Mouse (Mus musculus): ENCODE measurements around the gene Wdcp. TPM values are rescaled to one million over a fixed set of nuclear protein-coding genes. Genes with fewer than 3 reads are reported as not detected.

Gene Wdcp
- polyA plus RNA-seq, 1 experiment from 2014 or later: 14.6 TPM

DNA sequence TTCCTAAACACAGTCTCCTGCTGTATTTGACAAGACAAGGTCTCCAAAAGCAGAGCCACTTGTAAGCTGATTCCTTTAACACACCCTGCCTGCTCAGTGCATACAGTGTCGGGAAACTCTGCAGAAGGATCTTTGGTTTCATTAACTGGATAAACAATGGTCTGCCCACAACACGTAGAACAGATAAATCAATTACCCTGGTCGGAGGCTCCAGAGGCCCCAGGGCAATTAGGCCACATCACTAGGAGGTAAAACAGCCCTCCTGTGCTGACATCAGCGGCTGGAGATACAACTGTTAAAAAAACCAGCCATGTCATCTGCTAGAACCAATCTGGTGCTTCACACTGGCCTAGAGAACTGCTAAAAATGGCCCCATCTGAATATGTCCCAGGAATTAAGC lies 6.1 kb upstream of the Wdcp start:
- Histone ChIP-seq H3K4me1 (ENCODE audit: control insufficient read depth, insufficient read depth, low read depth, low read length) (peaks cover 7% of the 10 kb centered on the region), H3K27me3 (replicated peaks; ENCODE audit: control insufficient read depth, insufficient read depth, low read length) (no peaks in the 10 kb centered on the region), H3K9me3 (ENCODE audit: control insufficient read depth, low read length) (no peaks in the 10 kb centered on the region), H3K4me3 (ENCODE audit: low read length) (no peak overlapping the region), H3K4me2 (ENCODE audit: low read length) (no peak overlapping the region), H3K36me3 (ENCODE audit: control insufficient read depth, insufficient read depth, low read length) (peaks cover 7% of the 10 kb centered on the region), H3K27ac (ENCODE audit: low read depth, low read length) (no peak overlapping the region), H3K9ac (ENCODE audit: low read depth, low read length) (no peak overlapping the region)
- WGBS: 56% methylated on average over 4 of the region's 4 CpGs
- ATAC-seq: no peak

- Histone ChIP-seq H3K36me3 (ENCODE audit: control insufficient read depth, insufficient read depth, low read length) (no peaks in the 10 kb centered on the region), H3K4me2 (ENCODE audit: low read length) (peak overlapping the region; percentile 93), H3K4me3 (ENCODE audit: low read length) (peak overlapping the region; percentile 92; the same call in 1 of the 2 replicates), H3K27ac (ENCODE audit: low read depth, low read length) (no peak overlapping the region), H3K4me1 (ENCODE audit: control insufficient read depth, insufficient read depth, low read depth, low read length) (peaks cover 15% of the 10 kb centered on the region), H3K27me3 (replicated peaks; ENCODE audit: control insufficient read depth, insufficient read depth, low read length) (no peaks in the 10 kb centered on the region), H3K9me3 (ENCODE audit: control insufficient read depth, low read length) (no peaks in the 10 kb centered on the region), H3K9ac (ENCODE audit: low read depth, low read length) (no peak overlapping the region)
- ATAC-seq: no peak
- WGBS: 63% methylated on average over 6 of the region's 6 CpGs
Observed at GRCm38 (mm10) chr12:4840010-4840409, 3.1 kb upstream of the Wdcp start.

GRCm38 (mm10) chr12:4840741-4841140 lies 2.4 kb upstream of the Wdcp start:
- peak overlapping the region; percentile 93 for H3K4me2 ChIP-seq (ENCODE audit: low read length)
- H3K9me3 ChIP-seq (ENCODE audit: control insufficient read depth, low read length): no peaks in the 10 kb centered on the region
- no peak overlapping the region for H3K27ac ChIP-seq (ENCODE audit: low read depth, low read length)
- H3K27me3 ChIP-seq (replicated peaks; ENCODE audit: control insufficient read depth, insufficient read depth, low read length): no peaks in the 10 kb centered on the region
- peak; percentile 10; the same call in 1 of the 2 replicates for ATAC-seq
- peak overlapping the region; percentile 92 for H3K4me3 ChIP-seq (ENCODE audit: low read length)
- H3K36me3 ChIP-seq (ENCODE audit: control insufficient read depth, insufficient read depth, low read length): no peaks in the 10 kb centered on the region
- WGBS: 1% methylated on average over 11 of the region's 11 CpGs
- peak overlapping the region; percentile 89 for H3K9ac ChIP-seq (ENCODE audit: low read depth, low read length)
- H3K4me1 ChIP-seq (ENCODE audit: control insufficient read depth, insufficient read depth, low read depth, low read length): peaks cover 15% of the 10 kb centered on the region

DNA sequence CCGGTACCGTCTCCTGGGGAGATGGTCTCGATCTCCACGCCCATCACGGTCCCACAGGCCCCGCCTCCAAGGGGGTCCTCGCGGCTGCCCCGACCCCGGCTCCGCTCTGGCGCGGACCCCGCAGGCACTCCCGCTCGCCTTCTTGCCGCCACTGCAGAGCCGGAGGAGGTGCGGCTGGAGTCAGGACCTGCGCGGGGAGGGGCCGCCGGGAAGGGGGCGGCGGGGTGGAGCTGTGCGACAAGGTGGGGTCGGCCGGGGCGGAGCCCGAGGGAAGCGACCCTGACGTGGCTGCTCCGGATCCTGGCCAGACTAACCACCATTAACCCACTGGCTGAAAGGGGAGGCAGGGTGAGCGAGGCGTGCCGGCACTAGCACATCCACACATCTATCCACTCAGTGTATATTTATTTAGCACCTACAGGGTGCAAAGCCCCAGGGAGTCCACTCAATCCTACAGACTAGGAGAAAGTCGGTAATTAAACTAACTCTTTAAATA lies 1.7 kb upstream of the Wdcp start, which contains the start of gene Fkbp1b:
Gene Fkbp1b (minus strand): TSS at position 200 of the 496 bp plus-strand sequence.
- Histone ChIP-seq H3K4me2 (ENCODE audit: low read length) (peak within 1 kb of the TSS; percentile 93), H3K4me1 (ENCODE audit: control insufficient read depth, insufficient read depth, low read depth, low read length) (peaks cover 15% of the 10 kb centered on the region), H3K9me3 (ENCODE audit: control insufficient read depth, low read length) (no peaks in the 10 kb centered on the region), H3K4me3 (ENCODE audit: low read length) (peak within 1 kb of the TSS; percentile 92), H3K27ac (ENCODE audit: low read depth, low read length) (peak within 1 kb of the TSS; percentile 54; the same call in 1 of the 2 replicates), H3K9ac (ENCODE audit: low read depth, low read length) (peak within 1 kb of the TSS; percentile 89), H3K27me3 (replicated peaks; ENCODE audit: control insufficient read depth, insufficient read depth, low read length) (no peaks in the 10 kb centered on the region), H3K36me3 (ENCODE audit: control insufficient read depth, insufficient read depth, low read length) (no peaks in the 10 kb centered on the region)
- ATAC-seq: peak; percentile 63
- under 1% methylated on average over 37 of the region's 37 CpGs for WGBS

DNA sequence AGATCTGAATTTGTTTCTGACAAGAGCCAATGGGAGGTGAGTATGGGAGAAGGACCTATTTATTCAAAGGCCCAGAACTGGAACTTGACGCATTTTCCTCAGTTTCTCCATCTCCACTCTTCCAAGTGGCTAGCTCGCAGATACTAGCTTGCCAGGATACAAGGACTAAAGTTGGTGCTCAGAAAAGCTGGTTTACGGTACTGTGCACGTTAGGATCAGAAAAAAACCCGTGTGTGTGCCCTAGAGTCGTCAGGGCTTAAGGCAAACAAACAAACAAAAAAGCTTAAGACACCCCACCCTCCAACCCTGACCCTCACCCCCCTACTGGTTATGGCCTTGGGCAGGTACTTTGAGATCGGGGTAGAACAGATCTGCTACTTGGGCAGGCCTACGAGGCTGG lies 647 bp upstream of the Wdcp start:
- Histone ChIP-seq H3K4me1 (ENCODE audit: control insufficient read depth, insufficient read depth, low read depth, low read length) (peaks cover 15% of the 10 kb centered on the region), H3K27ac (ENCODE audit: low read depth, low read length) (no peak overlapping the region), H3K9ac (ENCODE audit: low read depth, low read length) (no peak overlapping the region), H3K36me3 (ENCODE audit: control insufficient read depth, insufficient read depth, low read length) (no peaks in the 10 kb centered on the region), H3K4me2 (ENCODE audit: low read length) (no peak overlapping the region), H3K9me3 (ENCODE audit: control insufficient read depth, low read length) (no peaks in the 10 kb centered on the region), H3K4me3 (ENCODE audit: low read length) (no peak overlapping the region), H3K27me3 (replicated peaks; ENCODE audit: control insufficient read depth, insufficient read depth, low read length) (no peaks in the 10 kb centered on the region)
- no peak for ATAC-seq
- WGBS: 89% methylated on average over 8 of the region's 8 CpGs

GRCm38 (mm10) chr12:4843741-4844140 lies 638 bp downstream of the Wdcp start:
- H3K27ac ChIP-seq (ENCODE audit: low read depth, low read length): no peak overlapping the region; the same call in 1 of the 2 replicates
- no peaks in the 10 kb centered on the region for H3K36me3 ChIP-seq (ENCODE audit: control insufficient read depth, insufficient read depth, low read length)
- ATAC-seq: peak; percentile 7
- H3K9me3 ChIP-seq (ENCODE audit: control insufficient read depth, low read length): no peaks in the 10 kb centered on the region
- WGBS: 0% methylated on average over 12 of the region's 12 CpGs
- peak overlapping the region; percentile 75 for H3K4me2 ChIP-seq (ENCODE audit: low read length)
- peak overlapping the region; percentile 52 for H3K9ac ChIP-seq (ENCODE audit: low read depth, low read length)
- peaks cover 15% of the 10 kb centered on the region for H3K4me1 ChIP-seq (ENCODE audit: control insufficient read depth, insufficient read depth, low read depth, low read length)
- H3K4me3 ChIP-seq (ENCODE audit: low read length): peak overlapping the region; percentile 51
- H3K27me3 ChIP-seq (replicated peaks; ENCODE audit: control insufficient read depth, insufficient read depth, low read length): no peaks in the 10 kb centered on the region

DNA sequence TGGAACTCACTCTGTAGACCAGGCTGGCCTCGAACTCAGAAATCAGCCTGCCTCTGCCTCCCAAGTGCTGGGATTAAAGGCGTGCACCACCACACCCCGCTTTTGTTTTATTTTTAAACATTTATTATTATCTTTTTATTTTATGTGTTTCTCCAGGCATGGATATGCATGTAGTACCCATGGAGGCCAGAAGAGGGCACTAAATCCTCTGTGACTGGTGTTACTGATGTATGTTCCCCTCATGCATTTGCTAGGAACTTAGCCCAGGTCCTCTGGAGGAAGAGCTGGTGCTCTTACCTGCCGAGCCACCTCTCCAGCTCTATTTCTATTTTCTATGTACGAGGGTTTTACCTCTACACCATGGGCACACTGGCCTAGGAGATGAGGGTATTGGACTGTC lies 13.1 kb downstream of the Wdcp start:
- Histone ChIP-seq H3K27me3 (replicated peaks; ENCODE audit: control insufficient read depth, insufficient read depth, low read length) (no peaks in the 10 kb centered on the region), H3K9me3 (ENCODE audit: control insufficient read depth, low read length) (no peaks in the 10 kb centered on the region), H3K4me2 (ENCODE audit: low read length) (no peak overlapping the region), H3K36me3 (ENCODE audit: control insufficient read depth, insufficient read depth, low read length) (peaks cover 3% of the 10 kb centered on the region; the same call in 1 of the 2 replicates), H3K27ac (ENCODE audit: low read depth, low read length) (no peak overlapping the region), H3K9ac (ENCODE audit: low read depth, low read length) (no peak overlapping the region), H3K4me1 (ENCODE audit: control insufficient read depth, insufficient read depth, low read depth, low read length) (no peaks in the 10 kb centered on the region), H3K4me3 (ENCODE audit: low read length) (no peak overlapping the region)
- 97% methylated on average over 5 of the region's 5 CpGs for WGBS
- no peak for ATAC-seq

DNA sequence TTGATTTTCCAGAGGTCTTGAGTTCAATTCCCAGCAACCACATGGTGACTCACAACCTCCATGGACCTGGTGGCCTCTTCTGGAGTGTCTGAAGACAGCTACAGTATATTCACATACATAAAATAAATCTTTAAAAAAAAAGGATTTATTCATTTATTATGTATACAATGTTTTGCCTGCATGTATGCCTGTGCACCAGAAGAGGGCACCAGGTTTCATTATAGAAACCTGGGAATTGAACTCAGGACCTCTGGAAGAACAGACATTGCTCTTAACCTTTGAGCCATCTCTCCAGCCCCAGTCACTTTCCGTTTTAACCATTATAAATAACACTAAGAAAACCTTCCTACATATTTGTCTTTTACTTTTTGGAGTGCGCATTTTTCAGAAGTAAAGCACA lies 13.7 kb downstream of the Wdcp start:
- ATAC-seq: no peak
- no peaks in the 10 kb centered on the region for H3K9me3 ChIP-seq (ENCODE audit: control insufficient read depth, low read length)
- no peak overlapping the region for H3K27ac ChIP-seq (ENCODE audit: low read depth, low read length)
- H3K27me3 ChIP-seq (replicated peaks; ENCODE audit: control insufficient read depth, insufficient read depth, low read length): no peaks in the 10 kb centered on the region
- H3K36me3 ChIP-seq (ENCODE audit: control insufficient read depth, insufficient read depth, low read length): peaks cover 3% of the 10 kb centered on the region; the same call in 1 of the 2 replicates
- no peak overlapping the region for H3K9ac ChIP-seq (ENCODE audit: low read depth, low read length)
- no peaks in the 10 kb centered on the region for H3K4me1 ChIP-seq (ENCODE audit: control insufficient read depth, insufficient read depth, low read depth, low read length)
- H3K4me2 ChIP-seq (ENCODE audit: low read length): no peak overlapping the region
- WGBS: 100% methylated on average over 2 of the region's 2 CpGs
- H3K4me3 ChIP-seq (ENCODE audit: low read length): no peak overlapping the region

DNA sequence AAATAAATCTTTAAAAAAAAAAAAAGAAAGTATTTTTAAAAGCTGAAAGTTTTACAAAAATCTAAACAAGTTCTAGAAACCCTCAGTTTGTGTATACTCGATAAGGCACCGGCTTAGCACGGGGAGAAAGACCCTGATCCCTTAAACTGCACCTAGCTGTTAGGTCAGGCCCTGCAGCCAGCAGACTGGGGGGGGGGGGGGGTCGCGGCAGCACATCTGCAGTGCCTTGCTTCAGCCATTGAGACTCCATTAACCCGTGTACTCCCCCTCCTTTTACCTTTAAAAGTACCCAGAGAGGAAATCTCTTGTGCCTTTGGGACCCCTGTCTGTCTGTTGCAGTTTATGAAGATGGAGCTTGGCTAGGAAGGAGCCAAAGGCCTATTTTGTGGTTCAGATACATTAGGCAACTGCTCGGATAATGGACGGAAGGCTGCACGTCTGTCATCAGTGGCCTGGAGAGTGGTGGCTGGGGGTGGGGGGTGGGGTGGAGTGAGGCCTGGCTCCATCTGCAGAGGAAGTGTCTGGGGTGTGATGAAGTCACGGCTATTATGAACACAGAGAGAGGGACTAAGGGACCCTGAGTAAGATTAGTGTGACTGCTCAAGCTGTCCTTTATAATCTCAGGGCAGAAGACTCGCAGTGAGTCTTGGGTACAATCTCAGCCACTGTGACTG lies 16.3 kb downstream of the Wdcp start:
- H3K9ac ChIP-seq (ENCODE audit: low read depth, low read length): no peak overlapping the region
- H3K4me3 ChIP-seq (ENCODE audit: low read length): no peak overlapping the region
- H3K36me3 ChIP-seq (ENCODE audit: control insufficient read depth, insufficient read depth, low read length): peaks cover 3% of the 10 kb centered on the region; the same call in 1 of the 2 replicates
- H3K27me3 ChIP-seq (replicated peaks; ENCODE audit: control insufficient read depth, insufficient read depth, low read length): no peaks in the 10 kb centered on the region
- ATAC-seq: peak; percentile 56; the same call in 1 of the 2 replicates
- no peaks in the 10 kb centered on the region; the same call in 1 of the 2 replicates for H3K4me1 ChIP-seq (ENCODE audit: control insufficient read depth, insufficient read depth, low read depth, low read length)
- no peak overlapping the region for H3K4me2 ChIP-seq (ENCODE audit: low read length)
- no peaks in the 10 kb centered on the region for H3K9me3 ChIP-seq (ENCODE audit: control insufficient read depth, low read length)
- no peak overlapping the region for H3K27ac ChIP-seq (ENCODE audit: low read depth, low read length)
- WGBS: 45% methylated on average over 11 of the region's 11 CpGs

Data from hindbrain, embryonic 16.5 days (tissue).